Mouse (Mus musculus): ENCODE results near the gene Id3. TPM values are rescaled to one million over a fixed set of nuclear protein-coding genes. Genes with fewer than 3 reads are reported as not detected.
"Not testable (repeated sequence)": the region's sequence is repeated elsewhere in the genome, so short reads cannot be mapped to it uniquely, and the experiment has no call there.

Id3 gene
- polyA plus RNA-seq, 1 experiment, result 9.6 TPM

DNA sequence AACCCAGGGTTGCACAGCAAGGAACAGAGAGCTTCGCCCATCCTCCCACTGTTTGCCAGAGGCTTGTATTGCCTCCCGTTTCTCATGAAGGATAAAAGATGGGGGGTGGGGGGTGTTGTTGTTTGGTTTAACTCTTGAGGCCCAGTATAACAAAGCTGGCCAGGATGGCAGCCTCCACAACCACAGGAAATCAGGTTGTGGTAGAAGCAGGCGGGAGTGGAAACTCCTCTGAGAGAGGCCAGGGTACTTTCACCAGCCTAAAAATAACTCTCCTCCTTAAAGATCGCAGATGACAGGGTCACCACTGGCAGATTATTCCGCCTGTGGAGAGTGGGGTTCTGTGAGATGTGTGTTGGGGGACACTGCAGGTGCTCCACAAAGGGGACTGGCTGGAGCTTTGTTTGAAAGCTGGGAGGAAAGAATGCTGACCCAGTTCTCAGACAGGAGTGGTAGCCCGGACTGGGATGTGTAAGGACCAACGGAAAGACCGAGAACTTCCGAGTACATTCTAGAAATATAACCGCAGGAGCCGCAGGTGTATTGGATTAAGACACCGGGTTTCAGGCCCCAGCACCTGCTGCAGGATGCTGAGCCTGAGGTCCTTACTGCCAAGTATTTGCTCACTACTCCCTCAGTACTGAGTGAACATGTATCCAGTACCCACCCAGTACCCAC lies 42.8 kb upstream of the Id3 start:
- Histone ChIP-seq H3K9ac (ENCODE audit: low read depth, poor library complexity, severe bottlenecking) (no peak overlapping the region), H3K4me3 (ENCODE audit: low read depth, low read length) (no peak overlapping the region), H3K27me3 (ENCODE audit: control insufficient read depth, insufficient read depth, low read length, poor library complexity, severe bottlenecking) (no peaks in the 10 kb centered on the region), H3K9me3 (replicated peaks; ENCODE audit: control insufficient read depth, insufficient read depth, low read length, poor library complexity, severe bottlenecking) (no peaks in the 10 kb centered on the region), H3K36me3 (ENCODE audit: control insufficient read depth, insufficient read depth, low read length, poor library complexity, severe bottlenecking) (no peaks in the 10 kb centered on the region), H3K27ac (ENCODE audit: insufficient read depth, low read length) (no peak overlapping the region), H3K4me1 (ENCODE audit: control insufficient read depth, insufficient read depth, low read length) (peaks cover 3% of the 10 kb centered on the region)
- no peak for TF ChIP-seq POLR2A (IDR thresholded peaks at IDR 0.05; ENCODE audit: insufficient read depth, low read length)
- TF ChIP-seq CTCF (IDR thresholded peaks at IDR 0.05; ENCODE audit: low read depth, low read length), result no peak
- no peak for TF ChIP-seq EP300 (IDR thresholded peaks at IDR 0.05; ENCODE audit: insufficient read depth, low read depth, low read length)

DNA sequence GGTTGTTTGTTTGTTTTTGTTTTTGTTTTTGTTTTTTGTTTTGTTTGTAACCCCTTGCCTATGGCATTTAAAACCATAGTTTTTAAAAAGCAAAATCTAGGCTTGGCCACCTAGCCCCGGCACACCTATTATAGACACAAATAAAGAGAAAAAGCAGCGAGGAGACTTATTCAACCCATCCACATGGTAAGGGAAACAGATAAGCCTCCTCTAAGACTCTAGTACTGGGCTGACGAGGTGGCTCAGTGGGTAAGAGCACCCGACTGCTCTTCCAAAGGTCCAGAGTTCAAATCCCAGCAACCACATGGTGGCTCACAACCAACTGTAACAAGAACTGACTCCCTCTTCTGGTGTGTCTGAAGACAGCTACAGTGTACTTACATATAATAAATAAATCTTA lies 41.5 kb upstream of the Id3 start:
- H3K36me3 ChIP-seq (ENCODE audit: control insufficient read depth, insufficient read depth, low read length, poor library complexity, severe bottlenecking); H3K4me3 ChIP-seq (ENCODE audit: low read depth, low read length); H3K9ac ChIP-seq (ENCODE audit: low read depth, poor library complexity, severe bottlenecking); H3K4me1 ChIP-seq (ENCODE audit: control insufficient read depth, insufficient read depth, low read length); H3K27ac ChIP-seq (ENCODE audit: insufficient read depth, low read length); H3K9me3 ChIP-seq (replicated peaks; ENCODE audit: control insufficient read depth, insufficient read depth, low read length, poor library complexity, severe bottlenecking); H3K27me3 ChIP-seq (ENCODE audit: control insufficient read depth, insufficient read depth, low read length, poor library complexity, severe bottlenecking): not testable (repeated sequence)

DNA sequence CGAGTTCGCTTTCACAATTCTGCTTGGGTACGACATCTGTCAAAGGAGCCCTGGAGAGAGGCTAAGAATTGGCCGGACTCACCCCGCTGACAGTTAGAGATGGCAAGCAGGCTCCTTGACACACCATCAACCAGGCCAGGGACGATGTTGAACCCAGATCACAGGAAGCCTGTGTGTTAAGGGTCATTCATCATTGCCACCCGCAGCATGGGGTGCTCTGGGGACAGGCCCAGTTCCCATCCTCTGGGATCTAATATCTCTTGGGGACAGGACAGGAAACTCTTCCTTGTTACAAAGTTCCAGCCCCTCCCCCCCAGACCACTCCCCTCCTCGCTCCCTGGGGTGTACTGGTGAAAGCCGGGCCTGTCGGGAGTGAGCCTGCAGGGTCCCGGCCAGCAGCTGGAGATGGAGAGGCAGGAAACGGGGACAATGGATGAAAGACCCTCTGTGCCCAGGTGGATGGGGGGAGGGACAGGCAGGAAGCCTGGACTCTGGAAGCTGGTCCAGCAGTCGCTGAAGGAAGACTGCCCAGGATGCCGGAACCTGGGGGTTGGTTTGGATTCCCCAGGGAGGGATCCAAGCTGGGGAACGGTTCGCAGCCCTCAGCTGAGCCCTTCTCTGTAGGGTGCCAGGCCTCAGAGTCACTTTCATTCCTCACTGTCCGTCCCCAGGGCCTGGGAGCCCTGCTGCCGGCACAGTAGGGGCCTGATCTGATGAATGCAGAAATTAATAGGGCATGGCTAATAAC lies 38.5 kb upstream of the Id3 start:
- Histone ChIP-seq H3K9ac (ENCODE audit: low read depth, poor library complexity, severe bottlenecking) (no peak overlapping the region), H3K4me3 (ENCODE audit: low read depth, low read length) (peak overlapping the region; percentile 28; the same call in 1 of the 2 replicates)

DNA sequence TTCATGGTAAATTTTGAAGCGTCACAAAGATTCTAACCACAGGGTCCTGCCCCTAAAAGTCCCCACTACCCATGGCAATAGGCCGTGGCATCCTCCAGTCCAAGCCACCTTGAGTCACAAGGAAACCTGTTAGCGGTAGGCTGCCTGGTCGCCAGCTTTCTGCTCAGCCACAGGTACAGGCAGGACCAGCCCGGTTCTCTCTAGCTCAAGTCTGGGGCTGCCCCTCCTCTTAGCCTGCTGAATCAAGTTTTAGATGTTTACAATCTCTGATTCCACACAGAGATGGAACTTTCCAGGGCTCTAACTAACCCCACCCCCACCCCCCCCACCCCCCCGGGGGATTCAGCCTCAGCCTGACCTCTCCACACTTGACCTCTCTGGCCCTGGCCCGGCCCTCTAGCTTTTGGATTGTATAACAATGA lies 36.4 kb upstream of the Id3 start:
- TF ChIP-seq EP300 (IDR thresholded peaks at IDR 0.05; ENCODE audit: insufficient read depth, low read depth, low read length) (peak; percentile 96), POLR2A (IDR thresholded peaks at IDR 0.05; ENCODE audit: insufficient read depth, low read length) (no peak), CTCF (IDR thresholded peaks at IDR 0.05; ENCODE audit: low read depth, low read length) (no peak)
- Histone ChIP-seq H3K27ac (ENCODE audit: insufficient read depth, low read length) (peak overlapping the region; percentile 40; the same call in 1 of the 2 replicates), H3K36me3 (ENCODE audit: control insufficient read depth, insufficient read depth, low read length, poor library complexity, severe bottlenecking) (no peaks in the 10 kb centered on the region), H3K4me1 (ENCODE audit: control insufficient read depth, insufficient read depth, low read length) (peaks cover 18% of the 10 kb centered on the region), H3K9ac (ENCODE audit: low read depth, poor library complexity, severe bottlenecking) (no peak overlapping the region), H3K27me3 (ENCODE audit: control insufficient read depth, insufficient read depth, low read length, poor library complexity, severe bottlenecking) (no peaks in the 10 kb centered on the region), H3K4me3 (ENCODE audit: low read depth, low read length) (no peak overlapping the region), H3K9me3 (replicated peaks; ENCODE audit: control insufficient read depth, insufficient read depth, low read length, poor library complexity, severe bottlenecking) (no peaks in the 10 kb centered on the region)

More for the DNA sequence above, 38.5 kb upstream of the Id3 start:
- Histone ChIP-seq H3K4me1 (ENCODE audit: control insufficient read depth, insufficient read depth, low read length) (peaks cover 9% of the 10 kb centered on the region), H3K9me3 (replicated peaks; ENCODE audit: control insufficient read depth, insufficient read depth, low read length, poor library complexity, severe bottlenecking) (no peaks in the 10 kb centered on the region), H3K27ac (ENCODE audit: insufficient read depth, low read length) (no peak overlapping the region), H3K27me3 (ENCODE audit: control insufficient read depth, insufficient read depth, low read length, poor library complexity, severe bottlenecking) (no peaks in the 10 kb centered on the region), H3K36me3 (ENCODE audit: control insufficient read depth, insufficient read depth, low read length, poor library complexity, severe bottlenecking) (no peaks in the 10 kb centered on the region)
- TF ChIP-seq POLR2A (IDR thresholded peaks at IDR 0.05; ENCODE audit: insufficient read depth, low read length), result no peak
- TF ChIP-seq EP300 (IDR thresholded peaks at IDR 0.05; ENCODE audit: insufficient read depth, low read depth, low read length), result peak; percentile 88
- TF ChIP-seq CTCF (IDR thresholded peaks at IDR 0.05; ENCODE audit: low read depth, low read length), result no peak

DNA sequence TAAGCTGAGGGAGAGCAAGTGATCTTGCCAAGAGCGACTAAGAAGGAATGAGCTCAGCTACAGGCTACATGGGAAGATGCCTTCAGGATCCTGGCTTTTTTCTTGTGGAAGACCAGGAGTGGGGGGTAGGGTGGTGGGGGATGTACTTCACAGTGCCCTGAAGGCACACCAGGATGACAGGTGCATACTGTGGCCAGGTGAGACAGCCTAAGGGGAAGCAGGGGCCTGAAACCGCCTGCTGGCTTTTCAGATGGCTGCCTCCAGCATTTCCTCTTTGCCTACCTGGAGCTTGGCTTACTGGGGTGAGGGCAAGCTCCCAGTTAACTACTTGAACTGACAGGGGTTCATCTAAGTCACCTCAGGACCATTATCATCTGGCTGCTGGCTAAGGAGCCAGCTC lies 34.1 kb upstream of the Id3 start:
- no peak overlapping the region for H3K9ac ChIP-seq (ENCODE audit: low read depth, poor library complexity, severe bottlenecking)
- no peaks in the 10 kb centered on the region for H3K27me3 ChIP-seq (ENCODE audit: control insufficient read depth, insufficient read depth, low read length, poor library complexity, severe bottlenecking)
- no peak overlapping the region for H3K4me3 ChIP-seq (ENCODE audit: low read depth, low read length)
- no peak overlapping the region for H3K27ac ChIP-seq (ENCODE audit: insufficient read depth, low read length)
- H3K4me1 ChIP-seq (ENCODE audit: control insufficient read depth, insufficient read depth, low read length), result peaks cover 18% of the 10 kb centered on the region
- H3K36me3 ChIP-seq (ENCODE audit: control insufficient read depth, insufficient read depth, low read length, poor library complexity, severe bottlenecking), result no peaks in the 10 kb centered on the region
- TF ChIP-seq EP300 (IDR thresholded peaks at IDR 0.05; ENCODE audit: insufficient read depth, low read depth, low read length), result 0 out of 2 replicates have a peak, but pooled peaks have one; percentile 54
- TF ChIP-seq POLR2A (IDR thresholded peaks at IDR 0.05; ENCODE audit: insufficient read depth, low read length), result no peak
- TF ChIP-seq CTCF (IDR thresholded peaks at IDR 0.05; ENCODE audit: low read depth, low read length), result no peak
- no peaks in the 10 kb centered on the region for H3K9me3 ChIP-seq (replicated peaks; ENCODE audit: control insufficient read depth, insufficient read depth, low read length, poor library complexity, severe bottlenecking)

Data from ES-Bruce4 (cell line).